Mouse (Mus musculus): ENCODE data around the gene Rxra. TPM values are rescaled to one million over a fixed set of nuclear protein-coding genes. Genes with fewer than 3 reads are reported as not detected.

Gene Rxra
- polyA plus RNA-seq (2017; shearing (Covaris generic)), result 8.9 TPM

DNA sequence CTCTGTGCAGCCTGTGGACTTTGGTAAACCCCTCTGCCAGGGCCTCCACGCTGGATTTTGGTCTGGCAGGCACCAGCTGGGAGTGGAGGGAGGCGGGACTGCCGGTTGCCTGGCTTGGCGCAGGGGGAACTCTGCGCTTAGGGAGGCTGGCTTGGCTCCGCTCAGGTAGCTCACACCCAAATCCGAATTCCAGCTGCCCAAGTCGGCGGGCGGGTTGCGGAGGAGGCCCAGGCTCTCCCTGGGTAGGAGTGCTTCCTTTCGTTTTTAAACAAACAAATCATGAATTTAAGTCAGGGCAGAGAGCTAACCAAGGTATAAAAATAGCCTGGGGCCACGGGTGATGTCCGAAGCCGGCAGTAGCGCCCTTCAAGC, at the start of gene Rxra:
Rxra (plus strand) TSS at position 335 of the 372 bp plus-strand sequence.

Other genes with a start within 250 kb of the Rxra start
- 1.9 TPM for gene Vav2, start 249.4 kb upstream of the Rxra start, polyA plus RNA-seq (2017; shearing (Covaris generic))
- 0.20 TPM for gene Brd3os, start 234.1 kb upstream of the Rxra start, polyA plus RNA-seq (2017; shearing (Covaris generic))
- 29.3 TPM for gene Brd3, start 168.8 kb upstream of the Rxra start, polyA plus RNA-seq (2017; shearing (Covaris generic))
- gene Wdr5, start 161.3 kb upstream of the Rxra start, polyA plus RNA-seq (2017; shearing (Covaris generic)), result 28.6 TPM
- not detected for gene Col5a1, start 210.0 kb downstream of the Rxra start, polyA plus RNA-seq (2017; shearing (Covaris generic))

Measured in effector memory CD4-positive, alpha-beta T cell, adult 5 months (primary cell).